Mouse (Mus musculus) lung, embryonic 15.5 days (tissue): ENCODE measurements around the gene Usp20. TPM values are rescaled to one million over a fixed set of nuclear protein-coding genes. Genes with fewer than 3 reads are reported as not detected.
"Not testable (repeated sequence)": the region's sequence is repeated elsewhere in the genome, so short reads cannot be mapped to it uniquely, and the experiment has no call there.

Experiments used
- ATAC-seq: fragments of 200-750 bp; cut with Nextera tagmentation; 2 replicates; pipeline ENCODE4 v1.8.0; 2017; ENCODE audit warnings: moderate number of reproducible peaks, borderline replicate concordance; ENCODE audit not compliant: low FRiP score, low TSS enrichment; ENCODE audit errors: extremely low read depth
- H3K27ac ChIP-seq: fragments of 300-500 bp; sonication (generic); 2 replicates; pipeline ENCODE4 v1.5.1; 2015; ENCODE audit warnings: moderate library complexity, mild to moderate bottlenecking, inconsistent platforms
- H3K27me3 ChIP-seq: fragments of 300-500 bp; sonication (generic); 2 replicates; pipeline ENCODE4 v1.6.1; 2015; ENCODE audit warnings: inconsistent platforms
- H3K36me3 ChIP-seq: fragments of 300-500 bp; sonication (generic); 2 replicates; pipeline ENCODE4 v1.6.1; 2015; ENCODE audit warnings: inconsistent platforms
- H3K4me1 ChIP-seq: fragments of 300-500 bp; sonication (generic); 2 replicates; pipeline ENCODE4 v1.6.1; 2015; ENCODE audit warnings: inconsistent platforms
- H3K4me2 ChIP-seq: fragments of 300-500 bp; sonication (generic); 2 replicates; pipeline ENCODE4 v1.6.1; 2015; ENCODE audit warnings: inconsistent platforms, mild to moderate bottlenecking, moderate library complexity
- H3K4me3 ChIP-seq: fragments of 300-500 bp; sonication (generic); 2 replicates; pipeline ENCODE4 v1.5.1; 2015; ENCODE audit warnings: mild to moderate bottlenecking, inconsistent platforms
- H3K9ac ChIP-seq: fragments of 300-500 bp; sonication (generic); 2 replicates; pipeline ENCODE4 v1.6.1; 2015; ENCODE audit warnings: inconsistent platforms
- H3K9me3 ChIP-seq: fragments of 300-500 bp; sonication (generic); 2 replicates; pipeline ENCODE4 v1.6.1; 2016; ENCODE audit warnings: inconsistent platforms
- WGBS: fragments of 180-500 bp; shearing (Covaris S2); methylation state at CpG from one replicate; pipeline ENCODE4 v1.1.7; 2015; 5-methylcytosine and 5-hydroxymethylcytosine counted together
- polyA plus RNA-seq: library from polyadenylated mRNA; unstranded; fragments of >200 nt; fragmentation: Nextera tagmentation; extraction: Ambion mirVana; gene quantifications from 2 replicates; pipeline ENCODE4 v1.2.1, GENCODE M21; 2015

Gene Usp20
- polyA plus RNA-seq, result 14.8 and 16.6 TPM in 2 replicates

- Histone ChIP-seq H3K4me1 (peaks cover 31% of the 10 kb centered on the region), H3K27me3 (no peaks in the 10 kb centered on the region), H3K9me3 (no peaks in the 10 kb centered on the region), H3K36me3 (peaks cover 23% of the 10 kb centered on the region), H3K27ac (peak within 1 kb of the TSS; percentile 68), H3K4me2 (peak within 1 kb of the TSS; percentile 92), H3K4me3 (peak within 1 kb of the TSS; percentile 77), H3K9ac (peak within 1 kb of the TSS; percentile 65)
- ATAC-seq, result peak; percentile 99
- WGBS, result under 1% methylated on average over 63 of the region's 66 CpGs
Measured at GRCm38 (mm10) chr2:30981790-30982513, at the start of gene Usp20, which contains the start of gene BC005624. Gene Usp20, plus strand, starts transcription at chr2:30982279. Gene BC005624, minus strand, starts transcription at chr2:30982201.

GRCm38 (mm10) chr2:30933032-30933431 is 49.0 kb upstream of the Usp20 start:
- H3K4me2 ChIP-seq, result no peak overlapping the region
- H3K9me3 ChIP-seq, result no peaks in the 10 kb centered on the region
- ATAC-seq, result no peak
- no peak overlapping the region for H3K9ac ChIP-seq
- no peaks in the 10 kb centered on the region for H3K27me3 ChIP-seq
- no peaks in the 10 kb centered on the region for H3K36me3 ChIP-seq
- no peak overlapping the region for H3K4me3 ChIP-seq
- WGBS, result 56% methylated on average over 6 of the region's 6 CpGs
- H3K27ac ChIP-seq, result no peak overlapping the region
- H3K4me1 ChIP-seq, result peaks cover 18% of the 10 kb centered on the region

GRCm38 (mm10) chr2:30933917-30934450 is 48.1 kb upstream of the Usp20 start:
- no peak overlapping the region for H3K27ac ChIP-seq
- H3K4me1 ChIP-seq, result peaks cover 10% of the 10 kb centered on the region
- H3K27me3 ChIP-seq, result no peaks in the 10 kb centered on the region
- H3K9ac ChIP-seq, result no peak overlapping the region
- no peak overlapping the region for H3K4me3 ChIP-seq
- H3K36me3 ChIP-seq, result no peaks in the 10 kb centered on the region
- no peak overlapping the region for H3K4me2 ChIP-seq
- 15% methylated on average over 7 of the region's 7 CpGs for WGBS
- H3K9me3 ChIP-seq, result no peaks in the 10 kb centered on the region
- ATAC-seq, result no peak

- WGBS, result 77% methylated on average over 3 of the region's 3 CpGs
- Histone ChIP-seq H3K27me3 (no peaks in the 10 kb centered on the region), H3K4me2 (no peak overlapping the region), H3K4me1 (no peaks in the 10 kb centered on the region), H3K9me3 (no peaks in the 10 kb centered on the region), H3K36me3 (no peaks in the 10 kb centered on the region), H3K4me3 (no peak overlapping the region), H3K9ac (no peak overlapping the region), H3K27ac (no peak overlapping the region)
- ATAC-seq, result no peak
Measured at GRCm38 (mm10) chr2:30936808-30937207, 45.3 kb upstream of the Usp20 start.

GRCm38 (mm10) chr2:30937731-30938130 is 44.3 kb upstream of the Usp20 start:
- Histone ChIP-seq H3K4me3 (no peak overlapping the region), H3K9ac (no peak overlapping the region), H3K4me2 (no peak overlapping the region), H3K27me3 (no peaks in the 10 kb centered on the region), H3K27ac (no peak overlapping the region), H3K36me3 (no peaks in the 10 kb centered on the region), H3K9me3 (no peaks in the 10 kb centered on the region), H3K4me1 (no peaks in the 10 kb centered on the region)
- no peak for ATAC-seq
- 50% methylated on average over 8 of the region's 8 CpGs for WGBS

- Histone ChIP-seq H3K4me1 (no peaks in the 10 kb centered on the region), H3K36me3 (no peaks in the 10 kb centered on the region), H3K4me2 (no peak overlapping the region), H3K4me3 (no peak overlapping the region), H3K9me3 (no peaks in the 10 kb centered on the region), H3K27me3 (no peaks in the 10 kb centered on the region), H3K9ac (no peak overlapping the region), H3K27ac (no peak overlapping the region)
- ATAC-seq, result no peak
- 36% methylated on average over 4 of the region's 4 CpGs for WGBS
Measured at GRCm38 (mm10) chr2:30938574-30938991, 43.5 kb upstream of the Usp20 start.

GRCm38 (mm10) chr2:30941586-30941985 is 40.5 kb upstream of the Usp20 start:
- no peaks in the 10 kb centered on the region for H3K27me3 ChIP-seq
- no peaks in the 10 kb centered on the region for H3K36me3 ChIP-seq
- no peak overlapping the region for H3K4me3 ChIP-seq
- H3K9me3 ChIP-seq, result no peaks in the 10 kb centered on the region
- ATAC-seq, result no peak
- H3K4me2 ChIP-seq, result no peak overlapping the region
- H3K9ac ChIP-seq, result no peak overlapping the region
- no peaks in the 10 kb centered on the region for H3K4me1 ChIP-seq
- no peak overlapping the region for H3K27ac ChIP-seq
- WGBS, result 83% methylated on average over 5 of the region's 5 CpGs

- not testable (repeated sequence) for H3K9me3 ChIP-seq, H3K27ac ChIP-seq, H3K27me3 ChIP-seq, H3K4me1 ChIP-seq, H3K36me3 ChIP-seq, H3K9ac ChIP-seq, ATAC-seq
- Histone ChIP-seq H3K4me2 (peak overlapping the region; percentile 55), H3K4me3 (peak overlapping the region; percentile 41; the same call in 1 of the 2 replicates)
- 38% methylated on average over 7 of the region's 7 CpGs for WGBS
Measured at GRCm38 (mm10) chr2:30942116-30942515, 40.0 kb upstream of the Usp20 start.

- H3K27ac ChIP-seq, result no peak overlapping the region
- H3K27me3 ChIP-seq, result no peaks in the 10 kb centered on the region
- H3K4me3 ChIP-seq, result peak overlapping the region; percentile 41
- peak; percentile 67; the same call in 1 of the 2 replicates for ATAC-seq
- 0 out of 2 replicates have a peak overlapping the region, but pooled peaks have one; percentile 39 for H3K9ac ChIP-seq
- H3K9me3 ChIP-seq, result no peaks in the 10 kb centered on the region
- peak overlapping the region; percentile 55 for H3K4me2 ChIP-seq
- no peaks in the 10 kb centered on the region for H3K4me1 ChIP-seq
- WGBS, result 16% methylated on average over 16 of the region's 16 CpGs
- no peaks in the 10 kb centered on the region for H3K36me3 ChIP-seq
Measured at GRCm38 (mm10) chr2:30942603-30943011, 39.5 kb upstream of the Usp20 start.

- H3K4me2 ChIP-seq, result peak overlapping the region; percentile 83
- peak overlapping the region; percentile 92 for H3K9ac ChIP-seq
- no peaks in the 10 kb centered on the region for H3K27me3 ChIP-seq
- peak overlapping the region; percentile 77 for H3K4me3 ChIP-seq
- no peaks in the 10 kb centered on the region for H3K9me3 ChIP-seq
- H3K4me1 ChIP-seq, result peaks cover 22% of the 10 kb centered on the region
- H3K36me3 ChIP-seq, result peaks cover 22% of the 10 kb centered on the region
- WGBS, result 27% methylated on average over 5 of the region's 5 CpGs
- peak overlapping the region; percentile 32; the same call in 1 of the 2 replicates for H3K27ac ChIP-seq
- no peak; the same call in none of the 2 replicates for ATAC-seq
Measured at GRCm38 (mm10) chr2:30952457-30952823, 29.6 kb upstream of the Usp20 start.

- Histone ChIP-seq H3K9ac (peak within 1 kb of the TSS; percentile 92), H3K4me1 (peaks cover 22% of the 10 kb centered on the region), H3K9me3 (no peaks in the 10 kb centered on the region), H3K36me3 (peaks cover 28% of the 10 kb centered on the region), H3K27me3 (no peaks in the 10 kb centered on the region), H3K4me2 (peak within 1 kb of the TSS; percentile 83), H3K4me3 (peak within 1 kb of the TSS; percentile 77), H3K27ac (peak within 1 kb of the TSS; percentile 74)
- under 1% methylated on average over 60 of the region's 60 CpGs for WGBS
- peak; percentile 77; the same call in 1 of the 2 replicates for ATAC-seq
Measured at GRCm38 (mm10) chr2:30952824-30953490, 29.1 kb upstream of the Usp20 start, which contains the start of gene Tor1b. Gene Tor1b, plus strand, starts transcription at chr2:30952959.

GRCm38 (mm10) chr2:30954797-30955196 is 27.3 kb upstream of the Usp20 start:
- Histone ChIP-seq H3K4me3 (peak overlapping the region; percentile 77; the same call in 1 of the 2 replicates), H3K27me3 (no peaks in the 10 kb centered on the region), H3K36me3 (peaks cover 46% of the 10 kb centered on the region), H3K4me1 (peaks cover 22% of the 10 kb centered on the region), H3K27ac (no peak overlapping the region), H3K4me2 (peak overlapping the region; percentile 83), H3K9me3 (no peaks in the 10 kb centered on the region), H3K9ac (no peak overlapping the region)
- WGBS, result 52% methylated on average over 6 of the region's 6 CpGs
- ATAC-seq, result no peak
